Mouse (Mus musculus) forebrain, embryonic 15.5 days (tissue): ENCODE measurements around the gene Golga1. TPM values are rescaled to one million over a fixed set of nuclear protein-coding genes. Genes with fewer than 3 reads are reported as not detected.

Experiments used
- ATAC-seq: fragments of 200-750 bp; cut with Nextera tagmentation; replicated peaks from 2 replicates; pipeline ENCODE4 v1.8.0; 2017; ENCODE audit warnings: mild to moderate bottlenecking, moderate TSS enrichment, moderate library complexity
- H3K27ac ChIP-seq: fragments of 300-500 bp; sonication (generic); replicated peaks from 2 replicates; pipeline ENCODE4 v1.5.1; 2015; ENCODE audit warnings: mild to moderate bottlenecking, inconsistent platforms
- H3K27me3 ChIP-seq: fragments of 300-500 bp; sonication (generic); 2 replicates; pipeline ENCODE4 v1.6.1; 2015; ENCODE audit warnings: inconsistent platforms
- H3K36me3 ChIP-seq: fragments of 300-500 bp; sonication (generic); 2 replicates; pipeline ENCODE4 v1.6.1; 2015; ENCODE audit warnings: mild to moderate bottlenecking, inconsistent platforms
- H3K4me1 ChIP-seq: fragments of 300-500 bp; sonication (generic); 2 replicates; pipeline ENCODE4 v1.6.1; 2015; ENCODE audit warnings: inconsistent platforms
- H3K4me2 ChIP-seq: fragments of 300-500 bp; sonication (generic); replicated peaks from 2 replicates; pipeline ENCODE4 v1.6.1; 2015; ENCODE audit warnings: mild to moderate bottlenecking, inconsistent platforms
- H3K4me3 ChIP-seq: fragments of 300-500 bp; sonication (generic); 2 replicates; pipeline ENCODE4 v1.5.1; 2015; ENCODE audit warnings: mild to moderate bottlenecking, inconsistent platforms
- H3K9ac ChIP-seq: fragments of 300-500 bp; sonication (generic); replicated peaks from 2 replicates; pipeline ENCODE4 v1.6.1; 2015; ENCODE audit warnings: mild to moderate bottlenecking, inconsistent platforms
- H3K9me3 ChIP-seq: fragments of 300-500 bp; sonication (generic); 2 replicates; pipeline ENCODE4 v1.6.1; 2016; ENCODE audit warnings: inconsistent platforms
- WGBS: fragments of 180-500 bp; shearing (Covaris S2); methylation state at CpG from one replicate; pipeline ENCODE4 v1.1.7; 2015; ENCODE audit warnings: mixed read lengths; 5-methylcytosine and 5-hydroxymethylcytosine counted together
- polyA plus RNA-seq: library from polyadenylated mRNA; unstranded; fragments of >200 nt; fragmentation: Nextera tagmentation; extraction: Ambion mirVana; gene quantifications from 2 replicates; pipeline ENCODE4 v1.2.1, GENCODE M21; 2015

Gene Golga1
- polyA plus RNA-seq, 1 experiment from 2014 or later, result 37.5 TPM

- H3K27me3 ChIP-seq, result no peaks in the 10 kb centered on the region
- H3K36me3 ChIP-seq, result no peaks in the 10 kb centered on the region
- no peaks in the 10 kb centered on the region for H3K9me3 ChIP-seq
- H3K4me2 ChIP-seq, result no peak overlapping the region
- ATAC-seq, result no peak
- H3K9ac ChIP-seq, result no peak overlapping the region
- H3K27ac ChIP-seq, result no peak overlapping the region
- no peak overlapping the region for H3K4me3 ChIP-seq
- no peaks in the 10 kb centered on the region for H3K4me1 ChIP-seq
- 87% methylated on average over 6 of the region's 6 CpGs for WGBS
Measured at GRCm38 (mm10) chr2:38987803-38988510, 77.4 kb downstream of the Golga1 start.

GRCm38 (mm10) chr2:38987371-38987770, 78.0 kb downstream of the Golga1 start:
- ATAC-seq, result no peak
- Histone ChIP-seq H3K4me1 (no peaks in the 10 kb centered on the region), H3K36me3 (no peaks in the 10 kb centered on the region), H3K27ac (no peak overlapping the region), H3K27me3 (no peaks in the 10 kb centered on the region), H3K4me2 (no peak overlapping the region), H3K4me3 (no peak overlapping the region), H3K9me3 (no peaks in the 10 kb centered on the region), H3K9ac (no peak overlapping the region)
- 73% methylated on average over 1 of the region's 1 CpGs for WGBS

- Histone ChIP-seq H3K27me3 (no peaks in the 10 kb centered on the region), H3K4me1 (no peaks in the 10 kb centered on the region), H3K27ac (no peak overlapping the region), H3K4me3 (no peak overlapping the region), H3K9me3 (no peaks in the 10 kb centered on the region), H3K36me3 (no peaks in the 10 kb centered on the region), H3K4me2 (no peak overlapping the region), H3K9ac (no peak overlapping the region)
- 78% methylated on average over 3 of the region's 3 CpGs for WGBS
- ATAC-seq, result no peak
Measured at GRCm38 (mm10) chr2:38986580-38986979, 78.8 kb downstream of the Golga1 start.

DNA sequence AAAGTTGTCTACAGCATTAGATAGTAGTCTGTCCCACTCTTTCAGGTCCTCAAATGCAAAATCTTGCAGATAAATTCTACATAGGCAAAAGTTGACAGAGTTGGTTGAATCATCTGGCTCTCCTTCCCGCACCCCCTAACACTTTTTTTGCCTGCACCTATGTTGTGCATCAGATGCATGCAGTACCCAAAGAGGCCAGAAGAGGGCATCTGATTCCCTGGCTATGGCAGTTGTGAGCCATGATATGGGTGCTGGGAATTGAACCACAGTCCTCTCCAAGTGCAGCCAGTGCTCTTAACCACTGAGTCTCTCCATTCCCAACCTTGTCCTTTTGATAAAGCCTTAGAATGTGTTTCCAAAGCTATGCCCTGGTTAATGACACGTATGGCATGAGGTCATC, 81.9 kb downstream of the Golga1 start:
- no peak overlapping the region for H3K4me3 ChIP-seq
- H3K9ac ChIP-seq, result no peak overlapping the region
- 100% methylated on average over 2 of the region's 2 CpGs for WGBS
- ATAC-seq, result no peak
- H3K4me2 ChIP-seq, result no peak overlapping the region
- no peak overlapping the region for H3K27ac ChIP-seq
- H3K9me3 ChIP-seq, result no peaks in the 10 kb centered on the region
- no peaks in the 10 kb centered on the region for H3K27me3 ChIP-seq
- H3K4me1 ChIP-seq, result no peaks in the 10 kb centered on the region
- no peaks in the 10 kb centered on the region for H3K36me3 ChIP-seq

- Histone ChIP-seq H3K36me3 (no peaks in the 10 kb centered on the region), H3K27me3 (no peaks in the 10 kb centered on the region), H3K9ac (no peak overlapping the region), H3K4me2 (no peak overlapping the region), H3K27ac (no peak overlapping the region), H3K4me1 (no peaks in the 10 kb centered on the region), H3K9me3 (no peaks in the 10 kb centered on the region), H3K4me3 (no peak overlapping the region)
- no peak for ATAC-seq
- 66% methylated on average over 4 of the region's 4 CpGs for WGBS
Measured at GRCm38 (mm10) chr2:38977837-38978236, 87.5 kb downstream of the Golga1 start.

- Histone ChIP-seq H3K27ac (no peak overlapping the region), H3K4me3 (no peak overlapping the region), H3K9ac (no peak overlapping the region), H3K4me1 (no peaks in the 10 kb centered on the region), H3K4me2 (no peak overlapping the region), H3K36me3 (no peaks in the 10 kb centered on the region), H3K9me3 (no peaks in the 10 kb centered on the region), H3K27me3 (no peaks in the 10 kb centered on the region)
- WGBS, result 87% methylated on average over 21 of the region's 21 CpGs
- no peak for ATAC-seq
Measured at GRCm38 (mm10) chr2:38975941-38976805, 89.2 kb downstream of the Golga1 start.

DNA sequence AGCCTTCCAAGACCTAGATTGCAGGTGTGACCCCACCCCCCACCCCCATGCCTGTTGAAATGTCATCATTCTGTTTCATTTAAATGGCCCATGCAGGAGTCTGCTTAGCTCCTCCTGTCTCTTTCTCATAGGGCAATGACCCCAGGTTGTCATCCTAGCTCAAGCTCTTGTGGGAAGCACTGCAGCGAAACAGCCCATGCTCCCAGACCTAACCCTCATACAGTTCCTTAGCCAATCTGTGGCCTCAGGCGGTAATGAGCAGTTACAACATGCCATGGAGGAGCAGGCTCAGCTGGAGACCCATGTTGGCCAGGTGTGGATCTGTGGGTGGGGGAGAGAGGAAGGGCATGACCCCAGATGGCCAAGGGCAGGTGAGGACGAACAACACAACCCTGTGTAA, 90.2 kb downstream of the Golga1 start:
- no peaks in the 10 kb centered on the region for H3K4me1 ChIP-seq
- no peaks in the 10 kb centered on the region for H3K9me3 ChIP-seq
- no peak overlapping the region for H3K4me2 ChIP-seq
- no peaks in the 10 kb centered on the region for H3K36me3 ChIP-seq
- no peak overlapping the region for H3K27ac ChIP-seq
- H3K27me3 ChIP-seq, result no peaks in the 10 kb centered on the region
- H3K9ac ChIP-seq, result no peak overlapping the region
- ATAC-seq, result no peak
- WGBS, result 88% methylated on average over 3 of the region's 3 CpGs
- H3K4me3 ChIP-seq, result no peak overlapping the region

- H3K36me3 ChIP-seq, result no peaks in the 10 kb centered on the region
- WGBS, result 55% methylated on average over 2 of the region's 2 CpGs
- no peak overlapping the region for H3K9ac ChIP-seq
- no peak for ATAC-seq
- H3K4me3 ChIP-seq, result no peak overlapping the region
- H3K4me2 ChIP-seq, result no peak overlapping the region
- no peak overlapping the region for H3K27ac ChIP-seq
- H3K27me3 ChIP-seq, result no peaks in the 10 kb centered on the region
- no peaks in the 10 kb centered on the region for H3K9me3 ChIP-seq
- H3K4me1 ChIP-seq, result no peaks in the 10 kb centered on the region
Measured at GRCm38 (mm10) chr2:38974171-38974570, 91.2 kb downstream of the Golga1 start.

GRCm38 (mm10) chr2:38973701-38974100, 91.6 kb downstream of the Golga1 start:
- Histone ChIP-seq H3K9ac (no peak overlapping the region), H3K27me3 (no peaks in the 10 kb centered on the region), H3K4me1 (no peaks in the 10 kb centered on the region), H3K4me2 (no peak overlapping the region), H3K9me3 (no peaks in the 10 kb centered on the region), H3K4me3 (no peak overlapping the region), H3K36me3 (no peaks in the 10 kb centered on the region), H3K27ac (no peak overlapping the region)
- 72% methylated on average over 7 of the region's 7 CpGs for WGBS
- ATAC-seq, result no peak

DNA sequence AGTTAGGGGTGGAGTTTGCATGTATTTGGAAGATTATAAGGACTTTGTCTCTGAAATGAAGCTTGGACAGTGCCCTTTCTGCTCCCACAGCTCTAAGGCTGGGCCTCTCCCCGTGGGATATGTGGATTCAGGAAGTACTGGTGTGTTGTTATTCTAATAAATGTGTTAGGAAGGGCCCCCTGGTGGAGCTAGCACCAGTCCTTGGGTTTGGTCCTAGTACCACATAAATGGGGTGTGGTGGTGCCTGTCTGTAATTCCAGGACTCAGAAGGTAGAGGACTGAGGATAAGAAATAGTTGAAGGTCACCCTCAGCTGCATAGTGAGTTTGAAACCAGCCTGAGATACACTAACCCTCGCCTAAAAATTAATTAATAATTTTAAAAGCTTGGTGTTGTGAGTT, 92.1 kb downstream of the Golga1 start:
- no peak overlapping the region for H3K4me3 ChIP-seq
- WGBS, result 52% methylated on average over 2 of the region's 2 CpGs
- no peaks in the 10 kb centered on the region for H3K36me3 ChIP-seq
- H3K27me3 ChIP-seq, result no peaks in the 10 kb centered on the region
- ATAC-seq, result no peak
- H3K27ac ChIP-seq, result no peak overlapping the region
- H3K4me1 ChIP-seq, result no peaks in the 10 kb centered on the region
- no peak overlapping the region for H3K4me2 ChIP-seq
- no peak overlapping the region for H3K9ac ChIP-seq
- no peaks in the 10 kb centered on the region for H3K9me3 ChIP-seq

- no peak overlapping the region for H3K4me2 ChIP-seq
- H3K9me3 ChIP-seq, result no peaks in the 10 kb centered on the region
- WGBS, result 86% methylated on average over 5 of the region's 5 CpGs
- no peak overlapping the region for H3K27ac ChIP-seq
- ATAC-seq, result no peak
- no peaks in the 10 kb centered on the region for H3K4me1 ChIP-seq
- H3K36me3 ChIP-seq, result no peaks in the 10 kb centered on the region
- H3K27me3 ChIP-seq, result no peaks in the 10 kb centered on the region
- no peak overlapping the region for H3K4me3 ChIP-seq
- no peak overlapping the region for H3K9ac ChIP-seq
Measured at GRCm38 (mm10) chr2:38970057-38970456, 95.3 kb downstream of the Golga1 start.

DNA sequence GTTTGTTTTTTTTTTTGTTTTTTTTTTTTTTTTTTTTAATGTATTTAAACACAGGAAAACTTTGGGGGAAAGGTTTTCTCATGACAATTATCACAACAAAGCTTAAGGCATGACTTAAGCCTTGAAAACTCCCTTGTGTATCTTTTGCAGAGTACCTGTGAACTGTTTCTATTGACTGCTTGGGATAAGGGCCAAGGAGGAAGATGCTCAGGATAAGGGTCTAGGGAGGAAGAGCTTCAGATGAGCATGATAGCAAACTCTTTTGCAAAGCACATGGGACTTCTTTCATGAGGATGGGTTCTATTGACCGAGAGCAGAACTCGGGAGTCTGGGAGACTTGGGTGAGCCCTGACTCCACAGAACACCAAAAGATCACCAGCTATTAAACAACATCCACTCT, 95.7 kb downstream of the Golga1 start:
- Histone ChIP-seq H3K27ac (no peak overlapping the region), H3K36me3 (no peaks in the 10 kb centered on the region), H3K9ac (no peak overlapping the region), H3K4me2 (no peak overlapping the region), H3K9me3 (no peaks in the 10 kb centered on the region), H3K4me1 (no peaks in the 10 kb centered on the region), H3K4me3 (no peak overlapping the region), H3K27me3 (no peaks in the 10 kb centered on the region)
- 93% methylated on average over 2 of the region's 2 CpGs for WGBS
- no peak for ATAC-seq
